Mouse (Mus musculus) ovary, adult 18-20 months (tissue): ENCODE results near the gene Sdk2.

Experiments used
- DNase-seq: peaks from one replicate; pipeline ENCODE4 v3.0.0; 2022; ENCODE audit warnings: low spot score, mixed read lengths

The Sdk2 gene

DNA sequence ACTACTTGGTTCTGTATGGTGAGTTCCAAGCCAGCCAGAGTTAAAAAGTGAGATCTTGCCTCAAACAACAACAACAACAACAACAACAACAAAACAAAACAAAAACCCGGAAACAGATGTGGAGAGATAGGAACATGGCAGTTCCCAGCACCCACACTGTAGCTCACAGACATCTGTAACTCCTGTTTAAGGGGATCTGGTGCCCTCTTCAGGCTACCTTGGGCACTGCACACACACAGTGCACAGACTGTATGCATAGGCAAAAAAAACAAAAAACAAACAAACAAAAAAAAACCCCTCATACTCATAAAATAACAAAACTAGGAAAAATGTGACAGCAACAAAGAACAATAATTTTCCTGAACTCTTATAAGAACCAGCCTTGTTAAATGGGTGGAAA, 323.8 kb downstream of the Sdk2 start:
- no peak for DNase-seq

DNA sequence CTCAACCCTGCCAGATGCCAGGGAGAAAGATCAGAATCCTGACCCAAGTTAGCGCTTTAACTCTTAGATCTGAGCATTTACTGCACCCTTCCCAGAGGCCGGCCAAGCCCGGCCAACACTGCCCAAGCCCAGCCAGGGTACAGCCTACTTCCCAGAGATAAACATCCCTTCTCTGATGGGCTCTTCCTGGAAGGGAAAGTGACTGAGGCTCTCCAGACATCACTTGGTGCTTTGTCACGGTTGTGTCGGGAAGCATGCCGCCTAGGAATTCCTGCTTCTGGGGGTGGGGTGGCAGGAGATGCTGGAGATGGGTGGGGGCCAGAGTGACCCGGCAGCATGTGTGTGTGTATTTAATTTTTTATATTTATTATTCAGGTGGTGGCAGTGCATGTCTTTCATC, 326.7 kb downstream of the Sdk2 start:
- DNase-seq = no peak

DNA sequence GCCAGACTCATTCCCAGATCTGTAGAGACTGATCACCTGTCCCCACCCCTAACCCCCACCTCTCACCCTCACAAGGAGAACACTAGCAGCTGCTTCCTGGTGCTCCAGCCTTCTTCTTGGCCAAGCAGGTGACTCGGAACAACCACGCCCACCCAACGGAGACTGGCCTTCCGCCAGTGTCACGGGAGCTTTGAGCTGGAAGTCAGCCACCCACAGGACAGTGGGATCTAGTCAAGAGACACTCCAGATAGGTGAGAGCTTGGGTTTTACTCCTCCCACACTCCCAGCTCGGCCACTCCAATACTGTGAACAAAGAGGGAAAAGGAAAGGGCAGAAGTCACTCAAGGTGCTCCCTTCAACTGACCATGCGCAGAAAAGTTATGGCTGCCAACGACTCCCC, 327.6 kb downstream of the Sdk2 start:
- DNase-seq = no peak

DNA sequence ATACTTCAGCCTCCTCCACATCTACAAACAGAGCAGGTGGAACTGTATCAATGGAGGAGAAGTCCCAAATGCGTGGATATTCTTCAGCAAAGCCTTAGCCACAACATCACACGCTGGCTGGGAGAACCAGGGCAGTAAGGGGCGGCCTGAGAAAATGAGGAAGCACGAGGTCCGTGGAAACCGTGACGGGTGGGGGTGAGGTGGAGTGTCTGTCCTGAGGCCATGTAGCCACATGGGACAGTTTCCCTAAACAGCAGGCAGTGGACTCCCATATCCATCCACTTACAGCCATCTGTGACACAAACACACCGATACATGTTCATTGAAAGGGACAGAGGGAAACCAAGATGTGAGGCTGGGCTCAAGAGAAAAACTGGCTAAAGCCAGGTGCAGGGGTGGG, 328.9 kb downstream of the Sdk2 start:
- no peak for DNase-seq

DNA sequence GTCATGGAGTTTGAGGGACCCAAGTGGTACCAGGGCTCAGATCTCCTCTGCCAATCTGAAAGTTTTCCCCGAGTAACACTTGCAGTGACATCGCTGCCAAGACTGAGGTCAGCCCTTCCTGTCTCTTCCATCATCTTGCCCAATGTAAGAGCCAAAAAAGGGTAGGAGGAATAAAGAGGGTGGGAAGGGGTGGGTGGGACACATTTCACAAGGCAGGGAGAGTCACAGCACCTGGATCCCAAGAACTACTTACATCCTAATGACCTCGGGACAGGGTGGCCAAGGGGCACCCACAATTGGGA, 329.3 kb downstream of the Sdk2 start:
- no peak for DNase-seq

DNA sequence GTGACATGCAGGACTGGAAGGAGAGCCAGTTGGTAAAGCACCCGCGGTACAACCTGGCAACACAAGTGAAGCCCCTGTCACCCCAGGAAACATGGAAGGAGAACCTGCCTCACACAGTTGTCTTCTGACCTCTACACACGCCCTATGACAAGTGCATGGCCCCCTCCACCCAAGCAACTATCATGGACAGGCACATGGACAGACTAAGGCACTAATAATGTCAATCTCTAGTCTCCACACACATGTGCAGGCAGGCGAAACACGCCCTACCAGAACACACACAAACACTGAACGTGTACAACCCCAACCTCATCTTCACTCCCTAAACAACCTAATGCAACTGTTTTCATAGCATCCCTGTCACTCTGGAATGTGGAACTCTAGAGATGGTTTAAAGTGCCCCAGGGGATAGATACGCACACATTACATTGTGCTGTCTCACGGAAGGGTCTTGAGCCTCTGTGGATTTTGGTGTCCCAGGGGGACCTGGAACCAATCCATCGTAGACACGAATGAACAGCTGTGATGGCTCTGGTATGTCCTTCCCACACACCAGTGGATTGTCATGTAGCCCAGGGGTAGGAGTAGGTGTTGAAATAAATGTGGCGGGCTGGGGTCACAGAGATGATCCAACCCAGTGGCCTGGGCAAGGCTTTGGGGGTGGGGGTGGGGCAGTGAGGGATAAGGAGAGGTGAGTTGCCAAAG, 329.8 kb downstream of the Sdk2 start:
- DNase-seq = no peak

DNA sequence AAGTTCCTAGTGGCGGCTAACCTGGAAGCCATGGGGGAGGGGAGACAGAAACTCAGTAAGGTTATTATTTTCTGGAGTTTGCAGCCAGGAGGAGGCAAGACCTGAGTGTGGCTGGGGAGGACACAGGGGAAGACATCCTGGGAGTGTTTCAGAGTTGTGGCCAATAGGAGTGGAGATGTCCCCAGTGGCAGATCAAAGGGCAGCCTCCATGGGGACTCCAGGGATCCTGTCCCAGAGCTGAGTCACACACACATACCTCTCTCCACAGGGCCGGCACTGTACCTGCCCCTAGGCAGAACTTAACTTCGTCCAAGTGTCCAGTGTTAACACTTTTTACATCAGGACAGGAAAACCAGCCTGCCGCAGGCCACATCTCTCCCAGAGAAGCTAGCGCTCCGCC, 331.7 kb downstream of the Sdk2 start:
- no peak for DNase-seq

DNA sequence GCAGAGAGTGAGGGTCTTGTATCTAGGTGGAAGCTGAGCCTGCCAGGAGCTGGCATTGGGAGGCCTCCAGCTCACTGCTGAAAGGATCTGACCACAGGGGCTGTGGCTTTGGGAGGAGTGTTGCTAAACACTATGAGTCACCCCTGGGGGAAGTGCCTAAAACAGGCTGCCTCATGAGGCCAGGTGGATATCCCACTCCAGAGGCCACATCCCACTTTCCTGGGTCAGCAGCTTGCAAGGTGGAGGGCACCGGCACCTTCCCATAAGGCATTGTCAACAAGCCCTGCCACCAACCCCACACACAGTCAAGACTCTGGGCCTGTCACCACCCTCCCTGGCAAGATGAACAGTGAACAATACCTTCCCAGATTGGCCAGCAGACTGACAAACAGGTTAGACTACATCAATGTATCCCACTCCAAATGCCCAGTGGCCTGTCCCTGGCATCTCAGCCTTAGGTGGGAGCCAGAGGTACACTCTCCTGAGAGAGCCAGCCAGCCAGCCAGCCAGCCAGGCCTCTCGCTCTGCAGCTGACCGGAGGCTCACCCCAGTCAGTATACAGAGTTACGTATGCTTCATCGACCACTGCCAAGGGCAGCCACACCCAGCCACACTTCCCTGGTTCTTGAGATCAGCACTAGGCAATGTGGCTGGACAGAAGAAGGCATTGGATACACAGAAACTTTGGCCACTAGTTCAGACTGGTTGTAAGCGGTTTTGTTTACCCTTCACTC, 333.0 kb downstream of the Sdk2 start:
- DNase-seq = no peak

DNA sequence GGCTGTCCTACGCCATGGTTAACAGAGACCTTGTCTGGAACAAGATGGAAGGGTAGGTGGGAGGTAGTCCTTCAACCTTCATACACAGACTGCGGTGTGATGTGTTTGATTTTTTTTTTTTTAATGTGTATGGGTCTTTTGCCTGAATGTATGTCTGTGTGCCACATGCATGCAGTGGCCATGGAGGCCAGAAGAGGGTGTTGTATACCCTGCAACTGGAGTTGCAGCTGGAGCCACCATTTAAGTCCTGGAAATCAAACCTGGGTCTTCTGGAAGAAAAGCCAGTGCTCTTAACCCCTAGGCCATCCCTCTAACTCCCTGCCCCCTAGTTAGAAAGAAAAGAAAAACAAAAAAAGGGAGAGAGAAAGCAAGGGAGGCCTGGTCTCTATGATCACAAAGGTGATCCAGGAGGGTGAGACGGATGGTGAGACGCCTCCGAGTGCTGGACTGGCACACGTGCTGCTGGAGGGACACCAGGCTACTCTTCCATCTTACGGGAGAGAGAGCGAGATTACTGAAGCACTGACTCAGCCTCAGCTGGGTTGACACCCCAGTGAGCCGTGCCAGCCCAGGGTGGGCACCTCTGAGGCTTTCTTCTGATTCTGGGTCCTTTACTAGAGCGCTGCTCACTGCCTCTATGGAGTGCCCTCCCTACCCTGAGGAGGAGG, 334.8 kb downstream of the Sdk2 start:
- no peak for DNase-seq

DNA sequence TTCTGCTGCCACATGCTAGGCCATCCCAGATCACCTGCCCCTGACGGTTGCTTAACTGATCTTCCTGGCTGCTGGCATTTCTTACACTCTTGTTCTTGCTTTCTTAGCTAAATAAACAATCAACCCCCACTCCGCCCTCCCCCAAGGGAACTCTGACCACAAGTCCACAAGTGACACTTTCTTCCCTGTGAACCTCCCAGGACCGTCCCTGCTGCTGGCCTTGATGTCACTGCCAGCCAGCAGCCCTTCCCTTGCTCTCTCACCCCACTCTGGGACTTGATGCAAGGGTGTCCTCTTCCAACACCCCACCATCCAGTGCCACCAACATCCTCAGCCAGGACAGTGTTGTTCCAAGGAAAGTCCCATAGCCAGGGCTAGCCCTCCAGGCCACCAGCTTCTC, 336.0 kb downstream of the Sdk2 start:
- DNase-seq = no peak

DNA sequence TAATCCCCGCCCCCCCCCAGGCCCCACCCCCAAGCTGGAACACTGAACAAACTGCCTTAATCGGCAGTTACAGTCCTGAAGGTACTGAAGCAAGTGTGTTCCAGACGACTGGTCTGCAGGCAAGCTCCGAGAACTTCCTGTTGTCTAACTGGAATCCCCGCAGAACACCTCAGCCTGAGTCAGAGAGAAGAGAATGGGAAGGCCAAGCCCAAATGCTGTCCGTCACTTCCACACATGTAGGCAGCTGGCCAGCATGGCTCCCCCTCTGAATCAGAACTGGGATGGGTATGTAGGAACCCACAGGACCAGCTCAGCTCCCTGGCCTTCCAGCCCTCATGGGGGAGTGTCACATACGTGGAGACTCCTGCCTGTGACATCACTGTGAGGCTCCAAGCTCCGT, 336.9 kb downstream of the Sdk2 start:
- no peak for DNase-seq

DNA sequence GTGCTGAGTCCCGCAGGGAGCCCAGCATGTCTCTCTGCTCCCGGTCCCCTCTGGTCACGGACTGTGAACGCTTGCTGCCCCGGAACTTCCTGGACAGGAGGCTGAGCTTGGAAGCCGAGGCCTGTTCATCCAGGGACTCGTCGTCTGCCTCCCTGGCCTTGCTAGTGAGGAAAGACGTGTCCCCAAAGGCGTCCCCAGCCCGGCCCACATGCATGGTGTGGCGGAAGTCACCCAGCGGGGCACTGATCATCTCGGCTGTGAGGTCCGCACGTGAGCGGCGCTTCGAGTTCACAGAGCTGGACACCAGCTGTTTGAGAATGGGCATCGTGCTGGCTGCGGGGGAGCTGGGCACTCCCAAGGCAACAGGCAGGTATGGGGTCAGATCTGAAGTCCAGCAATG, 337.6 kb downstream of the Sdk2 start:
- no peak for DNase-seq

DNA sequence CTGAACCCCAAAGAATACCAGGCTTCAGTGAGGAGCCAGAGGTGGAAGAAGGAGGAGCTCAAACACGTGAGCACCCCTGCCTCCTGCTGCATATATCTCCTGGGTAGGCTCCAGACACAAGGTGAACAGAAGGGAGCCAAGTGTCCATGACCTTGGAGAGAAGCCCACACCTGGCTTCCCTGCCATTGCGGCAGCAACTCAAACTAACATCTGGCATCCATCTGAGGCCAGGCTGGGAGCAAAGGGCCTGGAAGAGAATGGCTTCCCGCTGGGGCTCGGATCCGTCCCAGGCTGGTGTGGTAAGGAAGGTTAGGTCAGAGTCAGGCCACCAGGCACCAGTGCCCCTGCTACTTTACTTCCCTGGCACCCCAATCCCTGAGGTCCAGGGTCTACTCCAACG, 338.9 kb downstream of the Sdk2 start:
- no peak for DNase-seq

DNA sequence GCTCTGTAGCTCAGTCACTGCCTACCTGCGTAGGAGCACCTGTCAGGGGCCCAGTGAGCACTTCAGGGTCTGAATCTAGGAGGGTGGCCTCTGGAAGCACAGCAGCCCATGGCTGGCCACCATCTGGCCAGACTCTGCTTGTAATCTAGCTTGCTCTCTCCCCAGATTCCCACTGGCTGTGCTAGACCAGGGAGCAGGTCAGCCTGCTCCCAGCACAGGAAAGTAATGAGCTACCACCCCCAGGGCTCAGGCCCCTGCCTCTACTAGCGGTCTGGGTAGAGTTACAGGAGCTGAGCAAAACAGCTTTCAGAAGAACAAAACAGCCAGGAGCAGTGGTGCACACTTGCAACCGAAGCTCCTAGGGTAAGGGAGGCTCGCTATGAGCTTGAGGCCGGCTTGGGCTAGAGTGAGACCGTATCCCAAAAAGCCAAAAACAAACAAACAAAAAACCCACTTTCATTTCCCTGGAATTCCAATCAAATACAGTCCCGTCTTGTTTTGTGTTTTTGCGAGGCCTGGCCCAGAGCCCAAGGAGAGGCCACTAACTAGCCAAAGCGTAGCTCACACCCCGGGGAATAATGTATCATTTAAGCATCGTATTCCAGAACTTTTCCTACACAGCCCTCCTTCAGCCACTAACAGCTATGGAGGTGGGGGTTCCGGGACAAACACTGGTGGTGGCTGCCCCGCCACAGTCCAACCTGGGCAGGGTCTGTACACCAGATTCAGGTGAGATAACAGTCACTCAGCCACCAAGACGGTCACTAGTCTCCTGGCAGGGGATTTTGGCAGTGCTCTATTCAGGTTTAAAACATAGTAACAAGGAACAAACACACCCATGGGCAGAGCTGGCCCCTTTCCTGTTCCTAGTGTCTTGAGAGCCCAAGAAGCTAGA, 339.6 kb downstream of the Sdk2 start:
- DNase-seq = no peak
